Mouse (Mus musculus) T-helper 17 cell (primary cell): Measurements from ENCODE around the gene Timm17a.

Experiments
- in situ Hi-C, 2 experiments: fragments of 300-600 bp; cut with MboI, MseI; formaldehyde crosslinking; loops; 1 replicate in 1 of 2; 2 replicates in 1 of 2; pipeline ENCODE4 v1.15.1; 2025; ENCODE audit warnings: high pct_unique_total_duplicates in 2 of 2

Gene Timm17a

DNA sequence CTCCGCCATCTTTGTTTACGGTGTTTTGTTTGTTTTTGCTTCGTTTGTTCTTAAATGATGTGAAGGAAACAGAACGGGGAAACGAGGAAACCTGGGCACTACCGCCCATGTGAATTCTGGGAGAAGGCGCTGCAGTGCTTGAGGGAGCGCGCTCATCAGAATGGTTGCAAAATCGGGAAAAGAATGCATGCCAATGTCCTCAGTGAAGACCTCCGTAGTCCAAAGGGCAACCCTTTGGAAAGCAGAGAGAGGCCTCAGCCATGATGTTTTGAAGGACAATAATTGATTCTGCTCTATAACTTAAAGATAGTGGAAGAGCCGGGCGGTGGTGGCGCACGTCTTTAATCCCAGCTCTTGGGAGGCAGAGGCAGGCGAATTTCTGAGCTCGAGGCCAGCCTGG is 31.7 kb downstream of the Timm17a start:
- in situ Hi-C loops: no loop called here

DNA sequence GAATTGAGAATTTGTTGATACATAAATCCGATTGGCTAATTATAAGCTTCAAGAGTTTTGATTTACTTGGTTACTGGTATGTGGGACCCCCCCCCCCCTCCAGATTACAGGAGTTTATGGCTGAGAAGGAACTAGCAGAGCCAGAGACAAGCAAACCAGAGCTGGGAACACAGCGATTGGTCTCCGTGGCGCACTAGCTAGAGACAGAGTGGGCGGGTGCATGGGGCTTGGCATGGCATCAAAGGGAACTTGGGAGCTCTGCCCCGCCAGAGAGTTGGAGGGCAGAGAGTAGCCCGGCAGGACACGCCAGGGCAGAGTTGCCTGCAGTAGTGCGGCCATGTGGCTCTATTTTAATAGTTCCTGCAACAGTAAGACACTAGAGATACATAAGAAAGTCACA is 32.9 kb downstream of the Timm17a start:
- in situ Hi-C loops: no loop called here

DNA sequence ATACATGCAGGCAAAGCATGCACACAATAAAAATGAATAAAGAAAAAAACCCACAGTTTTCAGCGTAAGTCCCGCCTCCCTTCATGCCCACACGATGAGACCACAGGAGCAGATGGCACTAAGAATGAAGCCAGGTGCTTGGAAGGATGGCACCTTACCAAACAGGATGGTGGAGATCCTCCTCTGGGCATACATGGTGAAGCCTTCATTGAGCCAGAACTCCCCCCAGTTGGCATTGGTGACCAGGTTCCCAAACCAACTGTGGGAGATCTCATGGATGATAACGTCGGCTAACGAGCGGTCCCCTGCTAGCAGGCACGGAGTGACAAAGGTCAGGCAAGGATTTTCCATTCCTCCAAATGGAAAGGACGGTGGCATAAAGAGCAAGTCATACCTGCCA is 42.2 kb downstream of the Timm17a start:
- in situ Hi-C loops: loop anchor here in 1 of 2 experiments (5.0 to 10.0 kb wide), 2 partner anchors 119 to 337 kb away; no protein-coding TSS in a partner anchor

DNA sequence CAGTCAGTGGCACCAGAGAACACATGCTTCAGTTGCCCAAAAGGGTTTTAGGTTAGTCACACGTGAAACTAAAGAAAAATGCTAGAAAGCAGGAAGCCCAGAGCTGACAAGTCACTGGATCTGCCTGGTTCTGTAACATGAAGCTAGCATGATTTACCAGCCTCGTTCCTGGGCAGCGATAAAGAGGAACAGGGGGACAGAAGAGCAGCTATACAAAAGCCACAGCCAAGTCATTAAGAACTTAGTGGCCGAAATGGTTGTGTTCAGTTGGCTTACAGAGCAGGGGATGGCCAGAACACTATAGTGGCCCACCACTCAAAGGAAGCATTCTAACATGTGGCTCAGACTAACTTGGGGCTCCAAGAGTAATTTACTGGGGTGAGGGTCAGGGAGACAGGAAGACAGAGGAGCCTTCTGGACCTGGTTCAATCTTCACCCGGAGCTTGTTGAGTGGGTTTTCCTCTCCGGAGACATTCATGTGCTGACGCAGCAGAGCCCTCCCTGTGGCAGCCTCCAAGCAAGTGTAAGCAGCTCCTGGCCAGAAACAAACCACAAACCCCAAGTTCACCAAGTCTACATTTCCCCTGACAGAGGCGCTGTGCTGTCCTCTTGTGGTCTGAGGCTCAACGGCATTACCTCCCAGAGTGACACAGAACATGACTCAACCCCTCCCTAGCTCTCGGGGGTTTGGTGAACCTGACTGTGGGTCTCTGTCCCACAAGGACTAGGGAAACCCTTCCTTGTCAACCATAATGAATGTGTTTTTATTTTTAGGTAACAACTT is 45.7 kb downstream of the Timm17a start:
- in situ Hi-C loops: no loop called here

DNA sequence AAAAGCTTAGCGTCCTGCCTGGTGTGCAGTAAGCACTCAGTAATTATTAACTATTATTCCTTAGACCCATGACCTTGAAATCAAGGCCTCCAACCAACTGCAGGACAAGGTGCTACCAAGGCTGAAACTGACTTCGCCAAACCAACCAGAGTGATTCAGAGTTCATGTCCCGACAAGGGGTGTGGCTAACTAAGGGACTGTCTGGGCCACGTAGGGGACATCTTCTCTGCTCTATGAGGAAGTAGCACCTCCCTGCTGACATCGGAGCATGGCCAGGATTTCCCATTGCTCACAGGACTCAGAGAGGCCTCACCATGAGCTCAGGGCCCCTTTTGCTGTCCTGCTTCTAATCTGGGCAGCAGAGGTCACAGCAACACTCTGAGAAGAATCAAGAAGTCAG is 47.7 kb downstream of the Timm17a start:
- in situ Hi-C loops: no loop called here

DNA sequence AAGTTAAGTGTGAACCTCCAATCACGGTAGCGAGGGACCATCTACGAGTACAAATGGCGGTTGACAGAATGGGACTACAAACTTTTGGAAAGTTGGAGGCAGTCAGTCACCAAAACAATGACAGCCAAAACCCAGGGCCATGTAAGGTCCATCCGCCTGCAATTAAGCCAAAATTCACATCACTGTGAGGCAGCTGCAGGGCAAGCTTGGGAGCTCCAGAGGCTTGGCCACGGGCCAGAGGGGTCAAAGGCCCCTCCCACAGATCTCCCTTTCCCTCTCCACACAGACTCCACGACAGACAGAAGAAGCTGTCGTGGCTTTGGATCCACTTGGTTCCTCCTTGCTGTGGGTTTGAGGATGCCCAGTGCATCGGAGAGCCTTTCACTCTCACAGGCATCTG is 50.3 kb downstream of the Timm17a start:
- in situ Hi-C loops: no loop called here

DNA sequence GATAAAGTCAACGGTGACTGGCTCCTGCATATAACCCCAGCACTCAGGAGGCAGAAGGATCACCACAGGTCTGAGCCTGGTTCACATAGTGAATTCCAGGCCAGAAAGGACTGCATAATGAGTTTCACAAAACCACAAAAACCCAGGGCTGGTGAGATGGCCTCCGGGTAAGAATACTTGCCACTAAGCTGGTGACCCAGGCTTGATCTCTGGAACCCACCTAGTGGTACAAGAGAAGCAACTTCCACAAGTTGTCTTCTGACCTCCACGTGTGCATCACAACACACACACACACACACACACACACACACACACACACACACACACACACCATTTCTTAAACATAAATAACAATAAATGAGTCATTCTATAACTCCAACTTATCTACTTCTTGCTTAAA is 51.2 kb downstream of the Timm17a start:
- in situ Hi-C loops: no loop called here

DNA sequence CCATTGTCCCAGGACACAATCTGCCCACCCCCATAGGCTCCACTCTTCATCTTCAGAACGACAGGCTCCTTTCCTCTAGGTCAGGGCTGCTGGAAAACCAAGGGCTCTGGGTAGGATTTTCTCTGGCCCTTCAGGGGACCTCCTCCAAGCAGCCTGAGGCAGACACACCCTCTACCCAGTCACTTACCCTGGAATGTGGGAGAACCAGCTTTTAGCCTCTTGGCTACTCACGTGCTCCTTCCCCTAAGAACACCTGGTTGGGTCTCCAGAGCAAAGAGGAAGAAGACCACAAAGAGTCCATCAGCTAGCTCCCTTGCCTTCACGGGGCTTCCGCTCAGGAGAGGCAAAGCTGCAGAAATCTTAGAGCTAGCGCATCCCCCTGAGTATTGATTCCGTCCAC is 52.6 kb downstream of the Timm17a start:
- in situ Hi-C loops: no loop called here

DNA sequence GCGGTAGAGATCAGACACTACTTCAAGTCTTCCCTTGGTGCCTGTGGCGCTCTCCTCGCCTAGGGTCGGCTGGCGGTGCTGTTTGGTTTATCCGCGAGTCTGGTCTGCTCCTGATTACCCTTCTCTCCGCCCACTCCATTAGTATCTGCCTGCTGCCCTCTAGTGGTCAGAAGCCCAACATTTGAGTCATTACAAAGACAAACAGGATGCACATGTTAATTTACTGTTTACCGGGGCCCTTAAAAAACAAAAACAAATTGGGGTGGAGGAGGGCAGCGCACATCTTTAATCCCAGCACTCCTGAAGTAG is 54.5 kb downstream of the Timm17a start:
- in situ Hi-C loops: loop anchor here in 1 of 2 experiments (10.0 kb wide), 1 partner anchor 836 kb away; no protein-coding TSS in a partner anchor

DNA sequence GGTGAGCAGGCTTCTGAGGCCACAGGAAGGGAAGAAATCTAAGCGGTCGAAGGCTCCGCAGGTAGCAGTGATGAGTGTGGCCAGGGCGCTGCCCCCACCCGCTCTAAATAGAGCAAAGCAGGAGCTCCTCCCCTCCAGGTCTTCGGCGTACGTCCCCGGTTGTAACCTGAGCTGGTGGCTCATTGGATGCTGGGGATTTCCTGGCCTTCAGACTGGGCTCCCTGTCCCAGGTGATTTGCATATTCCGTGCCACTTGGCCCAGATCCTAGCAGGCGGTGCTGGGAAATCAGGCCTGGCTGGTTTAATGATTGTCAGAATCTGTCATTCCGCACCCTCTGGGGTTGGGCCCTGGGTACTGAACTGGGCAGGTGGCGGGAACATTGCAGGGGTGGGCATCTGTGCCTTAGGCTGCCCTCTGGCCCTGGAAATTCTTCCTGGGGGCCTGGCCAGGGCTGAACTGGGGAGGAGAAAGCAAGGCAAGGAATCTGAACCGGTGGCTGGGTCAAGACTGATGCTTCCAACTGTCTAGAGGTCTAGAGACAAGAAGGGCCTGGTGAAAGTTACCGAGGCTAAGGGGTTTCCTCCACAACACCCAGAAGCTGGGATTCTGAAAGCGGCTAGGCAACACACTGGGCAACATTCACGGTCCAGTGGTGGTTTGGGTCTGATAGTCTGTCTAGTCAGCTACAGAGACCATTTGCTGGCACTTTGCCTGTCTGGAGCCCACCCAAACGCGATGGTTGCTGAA is 55.0 kb downstream of the Timm17a start, which contains the start of gene Elf3:
Gene Elf3 (minus strand): TSS at position 189 of the 748 bp plus-strand sequence.
- in situ Hi-C loops: loop anchor here in 1 of 2 experiments (10.0 kb wide), 1 partner anchor 836 kb away; no protein-coding TSS in a partner anchor

DNA sequence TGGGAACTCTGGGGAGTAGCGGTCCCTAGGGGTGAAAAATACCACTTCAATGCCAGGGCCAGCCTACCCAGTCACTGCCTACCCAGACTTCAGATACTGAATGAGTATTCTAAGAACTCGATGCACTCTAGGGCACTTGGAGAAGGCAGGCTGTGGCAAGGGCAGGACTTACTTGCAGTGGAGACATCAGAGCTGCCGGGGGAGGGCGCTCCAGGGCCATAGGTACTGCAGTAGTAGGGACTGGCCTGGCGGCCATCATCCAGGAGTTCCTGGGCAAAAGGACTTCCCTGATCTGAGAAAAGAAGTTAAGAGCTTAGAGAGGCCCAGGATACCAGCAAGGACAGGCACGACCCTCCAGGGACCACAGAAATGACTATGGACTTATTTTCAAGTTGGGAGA is 57.3 kb downstream of the Timm17a start:
- in situ Hi-C loops: loop anchor here in 1 of 2 experiments (10.0 kb wide), 1 partner anchor 839 kb away; no protein-coding TSS in a partner anchor

DNA sequence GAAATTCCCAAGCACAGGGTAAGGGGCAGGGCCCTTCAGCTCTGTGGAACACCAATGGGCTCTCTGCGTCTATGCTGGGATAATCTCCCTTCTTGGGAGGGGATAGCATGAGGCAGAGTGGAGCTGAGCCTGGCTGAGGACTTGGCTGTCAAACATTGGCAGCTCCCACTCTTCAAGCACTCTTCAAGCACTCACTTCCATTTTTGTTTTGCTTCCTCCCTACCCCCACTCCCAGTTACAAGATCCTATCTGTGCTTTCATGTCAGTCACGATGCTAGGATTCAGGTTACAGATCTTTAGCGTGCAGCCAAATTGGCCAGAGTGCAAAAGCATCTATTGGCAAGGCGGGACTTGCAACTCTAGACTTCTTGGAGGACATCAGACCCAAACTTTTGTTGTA is 60.7 kb downstream of the Timm17a start:
- in situ Hi-C loops: loop anchor here in 1 of 2 experiments (10.0 kb wide), 1 partner anchor 842 kb away; no protein-coding TSS in a partner anchor

DNA sequence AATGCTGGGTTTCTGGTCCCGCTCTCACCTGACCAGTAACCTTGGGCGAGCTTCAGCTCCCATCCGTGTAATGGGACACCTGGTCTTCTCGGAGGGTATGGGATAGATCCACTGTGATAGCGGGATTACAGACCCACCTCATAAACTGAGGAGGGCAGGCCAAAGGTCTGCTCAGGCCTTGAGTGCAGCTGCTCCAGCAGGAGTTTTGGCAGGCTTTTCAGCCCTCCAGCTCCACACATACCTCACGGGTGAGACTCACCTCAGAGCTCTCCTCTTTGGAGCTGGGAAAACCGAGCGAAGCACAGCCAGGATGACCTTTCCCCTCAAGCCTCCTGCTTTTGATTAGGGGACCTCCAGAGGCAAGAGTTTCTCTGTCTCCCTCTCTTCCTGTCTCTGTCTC is 62.2 kb downstream of the Timm17a start:
- in situ Hi-C loops: loop anchor here in 1 of 2 experiments (10.0 kb wide), 1 partner anchor 843 kb away; no protein-coding TSS in a partner anchor

DNA sequence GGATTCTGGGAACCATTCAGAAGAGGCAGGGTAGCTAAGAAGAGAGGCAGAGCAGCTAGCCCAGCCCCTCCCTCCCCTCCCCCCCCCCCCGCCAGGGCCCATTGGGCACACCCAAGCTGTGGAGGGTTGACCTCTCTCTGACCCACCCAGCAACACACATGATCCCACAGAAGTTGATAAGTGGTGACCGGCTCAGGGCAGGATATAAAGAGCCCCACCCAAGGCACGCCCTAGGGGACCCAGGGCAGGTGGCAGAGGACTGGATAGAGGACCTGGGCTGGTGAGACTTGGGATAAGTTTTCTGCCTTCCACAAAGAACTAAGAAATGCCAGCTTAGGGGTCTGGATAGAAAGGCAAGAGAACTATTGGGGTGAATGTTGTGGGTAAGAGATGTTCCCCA is 62.9 kb downstream of the Timm17a start:
- in situ Hi-C loops: loop anchor here in 1 of 2 experiments (10.0 kb wide), 1 partner anchor 844 kb away; no protein-coding TSS in a partner anchor

DNA sequence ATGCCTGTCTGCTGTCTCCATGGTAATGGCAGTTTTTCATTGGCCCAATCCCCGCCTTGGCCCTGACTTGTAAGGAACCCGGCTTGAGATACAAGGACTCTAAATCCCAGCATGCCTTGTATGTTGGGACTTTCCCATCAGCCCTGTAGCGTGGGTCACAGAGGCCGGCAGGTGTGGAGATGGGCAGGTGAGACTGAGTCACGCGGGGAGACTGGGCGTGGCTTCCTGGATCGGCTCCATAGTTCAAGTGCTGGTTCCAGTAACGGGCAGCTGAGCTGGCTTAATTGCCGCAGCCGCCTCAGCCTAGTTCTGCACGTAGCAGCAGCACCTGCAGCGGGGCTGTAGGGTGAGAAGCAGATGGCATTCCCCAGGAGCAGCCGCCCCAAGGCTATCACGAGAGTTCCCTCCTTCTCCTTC is 65.1 kb downstream of the Timm17a start:
- in situ Hi-C loops: no loop called here
